Mouse (Mus musculus): ENCODE measurements around the gene Ppia. TPM values are rescaled to one million over a fixed set of nuclear protein-coding genes. Genes with fewer than 3 reads are reported as not detected.
A peak's percentile ranks its signal among the peaks of the same experiment; 100 is the strongest.
"Not testable (repeated sequence)": the region's sequence is repeated elsewhere in the genome, so short reads cannot be mapped to it uniquely, and the experiment has no call there.

Gene Ppia
- total and polyA plus RNA-seq, 3 experiments: 196 to 3,073 (median 2,027) TPM

DNA sequence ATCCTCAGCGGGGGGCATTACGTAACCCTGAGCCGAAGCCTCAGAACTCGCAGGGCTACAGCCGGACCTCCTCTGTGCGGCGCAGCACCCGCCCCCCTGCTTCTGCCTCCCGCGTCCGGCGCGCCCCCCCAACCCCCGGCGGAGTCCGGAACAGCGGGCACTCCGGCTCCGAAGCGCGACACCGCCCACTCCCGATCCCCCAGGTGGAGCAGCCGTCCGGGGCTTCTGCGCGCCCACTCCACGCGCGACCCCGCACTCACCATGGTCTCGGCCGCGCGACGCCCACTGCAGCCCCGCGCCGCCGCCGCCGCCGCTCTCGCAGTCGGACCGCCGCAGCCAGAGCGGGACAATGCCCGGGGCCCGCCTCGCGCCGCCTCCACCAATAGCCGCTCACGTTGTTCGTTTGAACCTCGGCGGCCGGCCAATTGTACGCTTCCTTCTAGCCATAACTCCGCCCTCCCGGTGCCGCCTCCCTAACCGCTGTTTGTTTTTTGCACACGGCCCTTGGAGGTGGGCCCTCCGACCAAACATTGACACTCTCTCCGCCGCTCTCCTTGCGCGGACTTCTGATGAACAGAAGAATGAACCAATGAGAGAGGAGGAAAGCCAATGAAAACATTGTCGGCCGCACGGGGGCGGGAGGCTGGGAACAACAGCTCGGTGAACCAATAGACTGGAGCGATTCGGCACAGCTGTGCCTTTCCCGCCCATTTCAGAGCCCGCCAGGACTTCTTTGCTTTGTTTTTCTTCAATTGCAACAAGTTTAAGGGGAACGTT, 29.0 kb downstream of the Ppia start, which contains the start of gene H2afv:
TSS of gene H2afv (minus strand) at position 367 of the 777 bp plus-strand sequence.
- Histone ChIP-seq H3K27me3 (ENCODE audit: insufficient read depth, low read length) (peaks cover 4% of the 10 kb centered on the region; the same call in 1 of the 2 replicates), H3K36me3 (replicated peaks) (peaks cover 9% of the 10 kb centered on the region), H3K9me3 (replicated peaks) (no peaks in the 10 kb centered on the region), H3K4me3 (ENCODE audit: low read depth, low read length) (peak within 1 kb of the TSS; percentile 76), H3K4me1 (ENCODE audit: insufficient read depth, low read depth, low read length) (peaks cover 20% of the 10 kb centered on the region)
- ATAC-seq (ENCODE audit: extremely low read depth, insufficient number of reproducible peaks, low FRiP score, poor library complexity, severe bottlenecking): peak; percentile 96
- no peak for TF ChIP-seq GATA1 (IDR thresholded peaks at IDR 0.05; ENCODE audit: borderline replicate concordance, low read length)
- no peak for TF ChIP-seq CTCF (IDR thresholded peaks at IDR 0.05; ENCODE audit: low read depth, low read length)
- TF ChIP-seq TAL1 (conservative IDR thresholded peaks at IDR 0.05; ENCODE audit: low read depth, low read length): no peak
- no peak for TF ChIP-seq POLR2AphosphoS5 (IDR thresholded peaks at IDR 0.05; ENCODE audit: insufficient replicate concordance, low read depth, low read length)
- no peak for TF ChIP-seq GATA2 (IDR thresholded peaks at IDR 0.05; ENCODE audit: borderline replicate concordance, low read depth, low read length)
- peak; percentile 94 for DNase-seq (ENCODE audit: low spot score)

DNA sequence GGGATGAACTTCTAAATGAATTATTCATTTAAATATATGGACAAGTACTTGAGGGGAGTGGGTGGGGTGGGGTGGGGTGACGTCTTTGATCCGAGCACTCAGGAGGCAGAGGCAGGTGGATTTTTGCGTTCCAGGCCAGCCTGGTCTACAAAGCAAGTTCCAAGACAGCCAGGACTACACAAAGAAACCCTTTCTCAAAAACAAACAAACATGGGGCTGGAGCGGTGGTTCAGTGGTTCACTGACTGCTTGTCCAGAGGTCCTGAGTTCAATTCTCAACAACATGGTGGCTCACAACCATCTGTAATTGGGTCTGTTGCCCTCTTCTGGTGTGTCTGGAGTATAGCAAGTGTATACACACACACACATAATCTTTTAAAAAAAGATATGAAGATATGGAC, 30.2 kb downstream of the Ppia start:
- H3K4me3 ChIP-seq (ENCODE audit: low read depth, low read length): no peak overlapping the region; the same call in 1 of the 2 replicates
- no peaks in the 10 kb centered on the region for H3K9me3 ChIP-seq (replicated peaks)
- peaks cover 4% of the 10 kb centered on the region; the same call in 1 of the 2 replicates for H3K27me3 ChIP-seq (ENCODE audit: insufficient read depth, low read length)
- peaks cover 5% of the 10 kb centered on the region for H3K36me3 ChIP-seq (replicated peaks)
- no peak for ATAC-seq (ENCODE audit: extremely low read depth, insufficient number of reproducible peaks, low FRiP score, poor library complexity, severe bottlenecking)
- peaks cover 20% of the 10 kb centered on the region for H3K4me1 ChIP-seq (ENCODE audit: insufficient read depth, low read depth, low read length)
- TF ChIP-seq TAL1 (conservative IDR thresholded peaks at IDR 0.05; ENCODE audit: low read depth, low read length) (no peak), CTCF (IDR thresholded peaks at IDR 0.05; ENCODE audit: low read depth, low read length) (no peak), GATA2 (IDR thresholded peaks at IDR 0.05; ENCODE audit: borderline replicate concordance, low read depth, low read length) (no peak), GATA1 (IDR thresholded peaks at IDR 0.05; ENCODE audit: borderline replicate concordance, low read length) (no peak), POLR2AphosphoS5 (IDR thresholded peaks at IDR 0.05; ENCODE audit: insufficient replicate concordance, low read depth, low read length) (no peak)
- DNase-seq (ENCODE audit: low spot score): no peak

DNA sequence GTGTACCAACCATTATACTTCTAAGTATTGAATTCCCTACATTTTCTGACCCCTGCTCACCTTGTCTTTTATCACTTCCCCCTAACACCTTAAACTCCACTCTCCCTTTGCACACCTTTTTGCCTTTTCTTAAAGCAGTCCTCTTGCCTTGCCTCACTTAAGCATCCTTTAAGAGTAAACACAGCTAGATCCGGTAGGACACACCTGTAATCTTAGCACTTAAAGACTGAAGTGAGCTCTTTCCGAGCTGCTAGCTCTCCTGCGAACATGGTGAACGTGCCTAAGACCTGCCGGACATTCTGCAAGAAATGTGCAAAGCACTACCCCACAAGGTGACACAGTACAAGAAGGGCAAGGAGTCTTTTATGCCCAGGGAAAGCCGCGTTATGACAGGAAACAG, 30.7 kb downstream of the Ppia start:
- H3K27me3 ChIP-seq (ENCODE audit: insufficient read depth, low read length): peaks cover 4% of the 10 kb centered on the region; the same call in 1 of the 2 replicates
- no peak for DNase-seq (ENCODE audit: low spot score)
- no peaks in the 10 kb centered on the region for H3K9me3 ChIP-seq (replicated peaks)
- no peak for ATAC-seq (ENCODE audit: extremely low read depth, insufficient number of reproducible peaks, low FRiP score, poor library complexity, severe bottlenecking)
- H3K4me1 ChIP-seq (ENCODE audit: insufficient read depth, low read depth, low read length): peaks cover 20% of the 10 kb centered on the region
- H3K36me3 ChIP-seq (replicated peaks): peaks cover 4% of the 10 kb centered on the region
- TF ChIP-seq TAL1 (conservative IDR thresholded peaks at IDR 0.05; ENCODE audit: low read depth, low read length) (no peak), GATA1 (IDR thresholded peaks at IDR 0.05; ENCODE audit: borderline replicate concordance, low read length) (no peak), CTCF (IDR thresholded peaks at IDR 0.05; ENCODE audit: low read depth, low read length) (no peak), GATA2 (IDR thresholded peaks at IDR 0.05; ENCODE audit: borderline replicate concordance, low read depth, low read length) (no peak), POLR2AphosphoS5 (IDR thresholded peaks at IDR 0.05; ENCODE audit: insufficient replicate concordance, low read depth, low read length) (no peak)
- H3K4me3 ChIP-seq (ENCODE audit: low read depth, low read length): no peak overlapping the region

DNA sequence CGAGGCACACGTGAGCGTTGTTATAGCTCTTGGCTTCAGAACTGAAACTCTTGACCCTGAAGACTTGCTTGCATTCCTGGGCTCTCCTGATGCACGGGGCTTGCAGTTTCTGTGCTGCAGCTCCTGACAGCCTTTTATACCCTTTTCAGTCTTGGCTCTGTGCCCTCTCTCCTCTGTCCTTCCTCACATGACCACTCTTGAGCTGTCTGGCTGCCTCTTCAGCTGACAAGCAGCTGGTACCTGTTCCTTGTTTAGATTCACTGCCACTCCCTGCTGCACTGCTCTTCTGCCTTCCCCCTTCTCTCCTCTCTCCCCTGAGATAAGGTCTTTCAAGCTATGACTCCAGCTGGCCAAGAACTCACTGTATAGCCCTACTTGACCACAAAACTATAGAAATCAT, 32.2 kb downstream of the Ppia start:
- Histone ChIP-seq H3K9me3 (replicated peaks) (no peaks in the 10 kb centered on the region), H3K4me1 (ENCODE audit: insufficient read depth, low read depth, low read length) (peaks cover 20% of the 10 kb centered on the region), H3K27me3 (ENCODE audit: insufficient read depth, low read length) (peaks cover 4% of the 10 kb centered on the region; the same call in 1 of the 2 replicates), H3K4me3 (ENCODE audit: low read depth, low read length) (no peak overlapping the region), H3K36me3 (replicated peaks) (no peaks in the 10 kb centered on the region)
- DNase-seq (ENCODE audit: low spot score): no peak
- TF ChIP-seq TAL1 (conservative IDR thresholded peaks at IDR 0.05; ENCODE audit: low read depth, low read length): no peak
- TF ChIP-seq GATA2 (IDR thresholded peaks at IDR 0.05; ENCODE audit: borderline replicate concordance, low read depth, low read length): no peak
- no peak for TF ChIP-seq POLR2AphosphoS5 (IDR thresholded peaks at IDR 0.05; ENCODE audit: insufficient replicate concordance, low read depth, low read length)
- TF ChIP-seq CTCF (IDR thresholded peaks at IDR 0.05; ENCODE audit: low read depth, low read length): no peak
- no peak for TF ChIP-seq GATA1 (IDR thresholded peaks at IDR 0.05; ENCODE audit: borderline replicate concordance, low read length)
- ATAC-seq (ENCODE audit: extremely low read depth, insufficient number of reproducible peaks, low FRiP score, poor library complexity, severe bottlenecking): no peak

DNA sequence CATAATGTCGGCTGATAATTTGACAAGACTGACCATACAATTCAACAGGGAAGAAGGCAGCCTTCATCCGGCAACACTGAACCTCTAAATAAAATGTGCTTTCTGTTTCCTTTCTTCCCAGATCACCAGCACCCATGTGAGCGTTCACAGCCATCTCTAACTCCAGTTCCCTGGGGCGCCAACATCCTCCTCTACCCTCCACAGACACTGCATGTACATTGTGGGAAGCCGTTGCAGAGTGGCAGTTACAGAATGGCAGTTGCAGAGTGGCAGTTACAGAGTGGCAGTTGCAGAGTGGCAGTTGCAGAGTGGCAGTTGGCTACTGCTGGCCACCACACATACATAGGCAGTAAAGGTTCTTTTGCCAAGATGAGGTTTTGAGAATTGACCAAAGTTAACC, 32.9 kb downstream of the Ppia start:
- H3K27me3 ChIP-seq (ENCODE audit: insufficient read depth, low read length); H3K9me3 ChIP-seq (replicated peaks); ATAC-seq (ENCODE audit: extremely low read depth, insufficient number of reproducible peaks, low FRiP score, poor library complexity, severe bottlenecking); H3K36me3 ChIP-seq (replicated peaks); DNase-seq (ENCODE audit: low spot score); H3K4me3 ChIP-seq (ENCODE audit: low read depth, low read length): not testable (repeated sequence)
- H3K4me1 ChIP-seq (ENCODE audit: insufficient read depth, low read depth, low read length): peaks cover 18% of the 10 kb centered on the region

DNA sequence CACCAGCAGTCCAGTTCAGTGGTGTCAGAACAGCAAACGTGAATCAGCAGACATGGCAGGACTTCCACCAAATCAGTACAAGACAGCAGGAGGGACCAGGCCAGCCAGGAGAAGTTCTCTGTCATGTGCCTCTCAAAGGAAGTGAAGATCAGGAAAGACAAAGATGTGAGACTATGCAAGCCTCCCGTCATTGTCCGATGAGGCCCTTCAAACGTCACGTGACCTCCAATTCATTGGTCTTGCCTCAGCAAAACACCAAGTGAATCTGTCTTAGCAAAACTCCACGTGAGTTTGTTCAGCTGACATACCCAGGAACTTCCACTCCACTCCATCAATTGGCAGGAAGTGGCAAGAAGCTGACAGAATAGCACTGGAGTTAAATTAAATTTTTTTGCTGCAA, 40.8 kb downstream of the Ppia start:
- H3K4me1 ChIP-seq (ENCODE audit: insufficient read depth, low read depth, low read length): no peaks in the 10 kb centered on the region
- H3K4me3 ChIP-seq (ENCODE audit: low read depth, low read length): no peak overlapping the region

More for the DNA sequence above, 40.8 kb downstream of the Ppia start:
- Histone ChIP-seq H3K9me3 (replicated peaks) (0 out of 2 replicates have a peak, but pooled peaks cover 3% of the 10 kb centered on the region), H3K27me3 (ENCODE audit: insufficient read depth, low read length) (peaks cover 5% of the 10 kb centered on the region; the same call in 1 of the 2 replicates), H3K36me3 (replicated peaks) (no peaks in the 10 kb centered on the region)
- DNase-seq (ENCODE audit: low spot score): no peak
- no peak for ATAC-seq (ENCODE audit: extremely low read depth, insufficient number of reproducible peaks, low FRiP score, poor library complexity, severe bottlenecking)
- no peak for TF ChIP-seq GATA2 (IDR thresholded peaks at IDR 0.05; ENCODE audit: borderline replicate concordance, low read depth, low read length)
- no peak for TF ChIP-seq TAL1 (conservative IDR thresholded peaks at IDR 0.05; ENCODE audit: low read depth, low read length)
- TF ChIP-seq POLR2AphosphoS5 (IDR thresholded peaks at IDR 0.05; ENCODE audit: insufficient replicate concordance, low read depth, low read length): no peak
- no peak for TF ChIP-seq GATA1 (IDR thresholded peaks at IDR 0.05; ENCODE audit: borderline replicate concordance, low read length)
- no peak for TF ChIP-seq CTCF (IDR thresholded peaks at IDR 0.05; ENCODE audit: low read depth, low read length)

Data from G1E (cell line).